Mouse (Mus musculus) CH12.LX (cell line): ENCODE measurements at regions not wholly inside any gene's neighbourhood (a gene's known extent, or its start where the extent isn't known, plus 50 kb on each side); places are given as distances from the start of the nearest gene placed in this dataset.

Source experiments
- CTCF ChIP-seq, 2 experiments: IDR thresholded peaks in 1 of 2; conservative IDR thresholded peaks in 1 of 2; 2 replicates each; pipeline ENCODE4 v1.5.1; 2011 to 2012; ENCODE audit warnings: low read depth in 2 of 2, low read length in 2 of 2, improper control_type of control experiment in 1 of 2, inconsistent platforms in 1 of 2, mild to moderate bottlenecking in 1 of 2, moderate library complexity in 1 of 2
- EP300 ChIP-seq: IDR thresholded peaks from 2 replicates; pipeline ENCODE4 v1.6.1; 2011; ENCODE audit warnings: low read length, improper control_type of control experiment
- MAX ChIP-seq: IDR thresholded peaks from 2 replicates; pipeline ENCODE4 v1.6.1; 2011; ENCODE audit warnings: low read length, improper control_type of control experiment
- POLR2A ChIP-seq: IDR thresholded peaks from 2 replicates; pipeline ENCODE4 v1.6.1; 2011; ENCODE audit warnings: low read depth, mild to moderate bottlenecking, improper control_type of control experiment, low read length
- SMC3 ChIP-seq: IDR thresholded peaks from 2 replicates; pipeline ENCODE4 v1.6.1; 2011; ENCODE audit warnings: low read depth, low read length, improper control_type of control experiment
- ZC3H11A ChIP-seq: IDR thresholded peaks from 2 replicates; pipeline ENCODE4 v1.6.1; 2012; ENCODE audit warnings: low read depth, mild to moderate bottlenecking, inconsistent platforms, low read length, improper control_type of control experiment

DNA sequence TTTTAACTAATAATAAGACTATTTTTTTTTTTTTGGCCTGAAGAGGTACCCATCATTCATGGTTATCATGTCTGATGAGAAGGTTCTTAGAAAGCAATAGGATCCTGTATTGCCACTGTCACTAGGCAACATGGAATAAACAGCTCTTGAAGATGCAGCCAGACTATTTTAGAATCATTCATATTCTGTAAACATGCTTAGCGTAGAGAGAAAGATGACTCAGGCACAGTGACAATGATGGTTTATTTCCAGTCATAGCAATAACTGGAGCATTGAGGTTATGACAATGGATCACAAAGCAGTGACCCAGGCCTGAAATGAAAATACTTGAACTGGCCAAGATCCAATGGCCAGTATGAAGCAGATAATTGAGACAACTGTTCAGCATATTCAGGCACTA lies 283.3 kb upstream of the Lrrc3b start:
- TF ChIP-seq MAX (no peak), SMC3 (no peak), CTCF (conservative IDR thresholded peaks at IDR 0.05 in 1 of 2, IDR thresholded peaks at IDR 0.05 in 1 of 2; ENCODE audit: low read depth in 2 of 2, low read length in 2 of 2) (no peak), EP300 (no peak), POLR2A (no peak), ZC3H11A (no peak)
